Mouse (Mus musculus) thymus, adult 2 months (tissue): Measurements from ENCODE around the gene Gm37240. TPM values are rescaled to one million over a fixed set of nuclear protein-coding genes. Genes with fewer than 3 reads are reported as not detected.

ENCODE experiments used
- DNase-seq: peaks from one replicate; pipeline ENCODE4 v3.0.0; 2021
- H3K27ac ChIP-seq: fragments of 200-500 bp; 2 replicates; pipeline ENCODE4 v1.5.1; 2012; ENCODE audit warnings: low read length, control low read depth; ENCODE audit not compliant: control insufficient read depth, insufficient read depth
- H3K27me3 ChIP-seq: fragments of 200-500 bp; 2 replicates; pipeline ENCODE4 v1.6.1; 2012; ENCODE audit warnings: mild to moderate bottlenecking, low read length, moderate library complexity, mixed read lengths; ENCODE audit not compliant: control insufficient read depth, insufficient read depth
- H3K36me3 ChIP-seq: fragments of 200-500 bp; 2 replicates; pipeline ENCODE4 v1.6.1; 2012; ENCODE audit warnings: mild to moderate bottlenecking, low read length, moderate library complexity; ENCODE audit not compliant: control insufficient read depth, insufficient read depth
- H3K4me1 ChIP-seq: fragments of 200-500 bp; replicated peaks from 2 replicates; pipeline ENCODE4 v1.6.1; 2012; ENCODE audit warnings: low read length; ENCODE audit not compliant: control insufficient read depth, insufficient read depth
- H3K4me3 ChIP-seq: fragments of 200-500 bp; 2 replicates; pipeline ENCODE4 v1.5.1; 2012; ENCODE audit warnings: mild to moderate bottlenecking, low read length, control low read depth, moderate library complexity; ENCODE audit not compliant: control insufficient read depth, insufficient read depth
- CTCF ChIP-seq: fragments of 200-500 bp; IDR thresholded peaks from 2 replicates; pipeline ENCODE4 v1.5.1; 2012; ENCODE audit warnings: mild to moderate bottlenecking, control low read depth, low read length, moderate library complexity, borderline replicate concordance; ENCODE audit not compliant: control insufficient read depth, poor library complexity, insufficient read depth; ENCODE audit errors: extremely low read depth
- POLR2A ChIP-seq: fragments of 200-500 bp; IDR thresholded peaks from 2 replicates; pipeline ENCODE4 v1.6.1; 2012; ENCODE audit warnings: mild to moderate bottlenecking, low read length, control low read depth, moderate library complexity; ENCODE audit not compliant: control insufficient read depth, poor library complexity, insufficient read depth; ENCODE audit errors: extremely low read depth
- WGBS: fragments of 180-500 bp; shearing (Covaris S2); methylation state at CpG from one replicate; pipeline ENCODE4 v1.1.7; 2018; 5-methylcytosine and 5-hydroxymethylcytosine counted together
- polyA plus RNA-seq: library from polyadenylated mRNA; depleted of rRNA; stranded (reverse); fragments of >200 nt; gene quantifications from 2 replicates; pipeline ENCODE4 v1.2.3, GENCODE M21; 2012

Gm37240 gene
- polyA plus RNA-seq, 1 experiment, result 7.0 TPM

DNA sequence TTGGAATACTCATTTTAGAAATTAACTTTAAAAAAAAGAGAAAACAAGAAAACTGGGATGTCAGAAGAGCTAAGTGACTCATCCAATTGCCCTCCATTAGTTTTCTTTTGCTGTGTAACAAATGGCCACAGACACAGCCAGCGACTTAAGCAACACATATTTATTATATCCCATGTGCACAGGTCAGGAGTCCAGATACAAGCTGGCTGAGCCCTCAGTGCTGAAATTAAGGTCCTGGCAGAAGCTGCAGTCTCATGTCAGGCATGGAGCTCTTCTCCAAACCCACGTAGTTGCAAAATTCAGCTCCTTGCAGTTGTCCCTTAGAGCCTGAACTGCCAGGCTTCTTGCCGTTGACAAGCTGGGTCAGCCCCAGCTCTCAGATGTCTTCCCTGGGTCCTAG is 504.0 kb downstream of the Gm37240 start:
- H3K27me3 ChIP-seq, result no peaks in the 10 kb centered on the region
- WGBS, result 88% methylated on average over 3 of the region's 3 CpGs
- no peak for DNase-seq
- no peaks in the 10 kb centered on the region for H3K36me3 ChIP-seq
- H3K4me1 ChIP-seq, result no peaks in the 10 kb centered on the region
- H3K27ac ChIP-seq, result no peak overlapping the region
- H3K4me3 ChIP-seq, result no peak overlapping the region
- TF ChIP-seq CTCF, result no peak
- TF ChIP-seq POLR2A, result no peak

GRCm38 (mm10) chr3:85378703-85379395 is 508.5 kb downstream of the Gm37240 start:
- 86% methylated on average over 16 of the region's 16 CpGs for WGBS
- DNase-seq, result no peak
- Histone ChIP-seq H3K27ac (no peak overlapping the region), H3K4me3 (no peak overlapping the region), H3K36me3 (no peaks in the 10 kb centered on the region), H3K4me1 (no peaks in the 10 kb centered on the region), H3K27me3 (no peaks in the 10 kb centered on the region)
- no peak for TF ChIP-seq POLR2A
- TF ChIP-seq CTCF, result no peak

DNA sequence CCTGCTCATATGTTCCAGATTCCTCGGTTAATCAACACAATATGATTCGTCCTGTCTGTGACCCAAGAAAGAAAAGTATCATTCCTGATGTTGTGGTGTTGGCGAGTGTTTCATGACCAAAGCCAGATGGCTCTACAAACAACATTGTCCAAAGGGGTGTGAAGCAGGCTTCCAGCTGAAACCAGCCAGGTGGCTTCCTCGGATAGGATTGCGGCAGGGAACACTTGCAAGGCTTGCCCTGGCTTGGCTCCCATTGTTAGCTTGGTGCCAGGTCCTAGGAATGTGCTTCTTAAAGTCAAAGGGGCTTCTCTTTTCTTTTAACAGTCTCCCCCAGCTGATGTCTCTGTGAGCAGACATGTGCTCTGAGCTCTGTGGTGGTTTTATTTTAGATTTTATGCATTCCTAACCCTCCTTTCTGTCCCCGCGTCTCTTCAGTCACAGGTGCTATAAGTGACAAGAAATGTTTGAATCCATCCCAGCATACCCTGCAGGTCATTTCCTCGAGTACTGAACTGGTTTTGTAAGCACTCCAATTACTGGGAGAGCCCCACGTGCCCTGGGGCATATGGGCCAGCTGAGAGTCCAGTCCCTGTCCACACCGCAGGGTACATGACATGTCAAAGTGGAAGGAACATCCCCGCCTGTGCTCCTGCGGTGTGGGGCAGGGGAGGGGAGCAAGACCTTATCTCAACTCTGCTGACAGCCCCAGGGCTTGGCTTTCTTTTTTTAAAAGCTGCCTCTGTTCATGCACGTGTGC is 509.2 kb downstream of the Gm37240 start:
- WGBS, result 84% methylated on average over 13 of the region's 13 CpGs
- Histone ChIP-seq H3K36me3 (no peaks in the 10 kb centered on the region), H3K27me3 (no peaks in the 10 kb centered on the region), H3K4me3 (no peak overlapping the region), H3K4me1 (no peaks in the 10 kb centered on the region), H3K27ac (no peak overlapping the region)
- no peak for DNase-seq
- TF ChIP-seq CTCF, result no peak

DNA sequence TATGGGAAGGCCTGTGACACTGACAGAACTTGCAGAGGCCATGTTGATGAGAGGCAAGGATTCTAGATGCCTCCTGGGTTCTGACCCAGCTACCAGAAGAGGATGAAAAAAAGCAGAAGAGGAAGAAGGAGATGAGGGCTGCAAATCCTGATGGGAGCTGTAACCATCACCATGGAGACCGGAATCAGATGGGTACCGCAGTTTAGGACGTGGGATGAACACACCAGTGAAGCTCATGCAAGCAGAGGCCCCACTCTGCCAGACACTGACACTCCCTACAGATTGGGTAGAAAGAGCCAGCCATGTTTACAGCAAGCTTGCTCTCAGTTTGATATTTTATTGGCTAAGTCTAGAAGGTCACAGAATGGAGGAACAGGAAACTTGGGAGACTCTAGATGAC is 509.8 kb downstream of the Gm37240 start:
- Histone ChIP-seq H3K4me3 (no peak overlapping the region), H3K36me3 (no peaks in the 10 kb centered on the region), H3K4me1 (no peaks in the 10 kb centered on the region), H3K27ac (no peak overlapping the region), H3K27me3 (no peaks in the 10 kb centered on the region)
- no peak for DNase-seq
- WGBS, result 92% methylated on average over 3 of the region's 3 CpGs
- TF ChIP-seq POLR2A (no peak), CTCF (no peak)

DNA sequence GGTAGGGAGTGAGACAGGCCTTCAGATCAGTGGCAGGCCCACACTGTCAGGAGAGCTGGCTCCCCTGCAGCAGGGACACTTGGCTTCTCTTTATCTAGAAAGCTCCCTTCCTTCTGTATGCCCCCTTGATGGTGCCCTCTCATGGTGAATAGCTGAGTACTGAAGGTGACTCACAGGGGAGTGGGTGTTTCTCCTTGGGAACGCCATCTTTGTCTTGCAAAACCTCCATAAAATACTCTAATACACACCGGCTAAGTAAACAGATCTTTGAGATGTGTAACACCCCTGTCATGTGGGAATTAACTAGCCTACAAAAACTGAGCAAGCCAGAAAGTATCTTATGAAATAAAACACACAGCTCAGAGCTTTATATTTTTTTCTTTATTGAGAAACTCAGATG is 510.8 kb downstream of the Gm37240 start:
- no peak for DNase-seq
- Histone ChIP-seq H3K27me3 (no peaks in the 10 kb centered on the region), H3K4me1 (no peaks in the 10 kb centered on the region), H3K27ac (no peak overlapping the region), H3K4me3 (no peak overlapping the region), H3K36me3 (no peaks in the 10 kb centered on the region)
- TF ChIP-seq CTCF (no peak), POLR2A (no peak)
- WGBS, result 98% methylated on average over 2 of the region's 2 CpGs

DNA sequence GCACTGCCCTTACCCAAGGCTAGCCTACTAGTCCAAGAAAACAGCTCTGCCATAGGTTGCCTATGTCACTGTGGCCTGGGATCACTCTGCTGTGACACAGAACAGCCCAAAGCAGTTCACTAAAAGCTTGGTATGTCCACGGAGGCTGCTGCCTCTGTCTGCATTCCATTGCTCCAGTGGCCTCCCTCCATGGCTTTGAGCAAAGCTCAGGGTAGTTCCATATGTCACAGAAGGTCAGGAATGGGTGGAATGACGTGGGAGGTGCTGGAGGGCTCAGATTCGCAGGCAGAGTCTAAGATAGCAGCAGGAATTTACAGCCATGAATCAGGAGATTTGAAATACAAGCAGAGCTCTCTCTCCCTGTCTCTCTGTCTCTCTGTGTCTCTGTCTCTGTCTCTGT is 514.3 kb downstream of the Gm37240 start:
- no peaks in the 10 kb centered on the region for H3K4me1 ChIP-seq
- WGBS, result 59% methylated on average over 3 of the region's 3 CpGs
- DNase-seq, result no peak
- H3K27me3 ChIP-seq, result no peaks in the 10 kb centered on the region
- no peaks in the 10 kb centered on the region for H3K36me3 ChIP-seq
- H3K27ac ChIP-seq, result no peak overlapping the region
- TF ChIP-seq CTCF, result no peak
- TF ChIP-seq POLR2A, result no peak
- H3K4me3 ChIP-seq, result no peak overlapping the region

DNA sequence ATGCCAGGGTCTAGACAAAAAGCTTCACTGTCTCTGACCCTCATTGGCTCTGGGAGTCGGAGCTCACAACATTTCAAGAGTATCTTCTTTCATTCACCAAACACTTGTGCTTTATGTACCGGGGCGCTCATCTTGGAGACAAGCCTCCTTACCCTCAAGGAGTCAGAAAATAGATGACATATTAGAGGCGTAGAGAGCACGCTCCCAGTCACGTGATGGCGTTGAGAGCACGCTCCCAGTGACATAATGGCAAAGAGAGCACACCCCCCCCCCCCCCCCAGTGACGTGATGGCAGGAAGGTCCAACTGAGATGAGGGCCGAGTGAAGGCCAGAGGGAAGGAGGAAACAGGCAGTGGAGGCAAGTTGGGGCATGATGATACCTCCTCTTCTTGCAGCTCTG is 517.5 kb downstream of the Gm37240 start:
- 94% methylated on average over 10 of the region's 10 CpGs for WGBS
- Histone ChIP-seq H3K4me1 (no peaks in the 10 kb centered on the region), H3K27ac (no peak overlapping the region), H3K27me3 (no peaks in the 10 kb centered on the region), H3K36me3 (no peaks in the 10 kb centered on the region), H3K4me3 (no peak overlapping the region)
- no peak for DNase-seq
- TF ChIP-seq POLR2A, result no peak
